Mouse (Mus musculus): ENCODE measurements at regions not wholly inside any gene's neighbourhood (a gene's known extent, or its start where the extent isn't known, plus 50 kb on each side); places are given as distances from the start of the nearest gene placed in this dataset.

GRCm38 (mm10) chr3:41504867-41505266 lies 50.7 kb upstream of the Jade1 start:
- DNase-seq (ENCODE audit: extremely low read depth, insufficient read length, low spot score) = no peak

- no peak for DNase-seq (ENCODE audit: extremely low read depth, insufficient read length, low spot score)
Observed at GRCm38 (mm10) chr3:41502161-41502560, 53.4 kb upstream of the Jade1 start.

GRCm38 (mm10) chr3:41501639-41502038 lies 53.9 kb upstream of the Jade1 start:
- peak; percentile 27 for DNase-seq (ENCODE audit: extremely low read depth, insufficient read length, low spot score)

GRCm38 (mm10) chr3:41501124-41501523 lies 54.4 kb upstream of the Jade1 start:
- no peak for DNase-seq (ENCODE audit: extremely low read depth, insufficient read length, low spot score)

- DNase-seq (ENCODE audit: extremely low read depth, insufficient read length, low spot score) = no peak
Observed at GRCm38 (mm10) chr3:41499680-41500079, 55.9 kb upstream of the Jade1 start.

GRCm38 (mm10) chr3:41498791-41499190 lies 56.7 kb upstream of the Jade1 start:
- DNase-seq (ENCODE audit: extremely low read depth, insufficient read length, low spot score) = no peak

GRCm38 (mm10) chr3:41497771-41498170 lies 57.8 kb upstream of the Jade1 start:
- DNase-seq (ENCODE audit: extremely low read depth, insufficient read length, low spot score) = no peak

- no peak for DNase-seq (ENCODE audit: extremely low read depth, insufficient read length, low spot score)
Observed at GRCm38 (mm10) chr3:41496931-41497710, 58.4 kb upstream of the Jade1 start.

- DNase-seq (ENCODE audit: extremely low read depth, insufficient read length, low spot score) = no peak
Observed at GRCm38 (mm10) chr3:41495893-41496292, 59.6 kb upstream of the Jade1 start.

- no peak for DNase-seq (ENCODE audit: extremely low read depth, insufficient read length, low spot score)
Observed at GRCm38 (mm10) chr3:41495097-41495496, 60.4 kb upstream of the Jade1 start.

GRCm38 (mm10) chr3:41493472-41493871 lies 62.1 kb upstream of the Jade1 start:
- no peak for DNase-seq (ENCODE audit: extremely low read depth, insufficient read length, low spot score)

- DNase-seq (ENCODE audit: extremely low read depth, insufficient read length, low spot score) = no peak
Observed at GRCm38 (mm10) chr3:41492727-41493392, 62.7 kb upstream of the Jade1 start.

GRCm38 (mm10) chr3:41492031-41492726 lies 63.4 kb upstream of the Jade1 start:
- DNase-seq (ENCODE audit: extremely low read depth, insufficient read length, low spot score) = no peak

- DNase-seq (ENCODE audit: extremely low read depth, insufficient read length, low spot score) = no peak
Observed at GRCm38 (mm10) chr3:41491185-41491584, 64.3 kb upstream of the Jade1 start.

- DNase-seq (ENCODE audit: extremely low read depth, insufficient read length, low spot score) = no peak
Observed at GRCm38 (mm10) chr3:41489998-41490397, 65.5 kb upstream of the Jade1 start.

GRCm38 (mm10) chr3:41489571-41489970 lies 66.0 kb upstream of the Jade1 start:
- DNase-seq (ENCODE audit: extremely low read depth, insufficient read length, low spot score) = no peak

- DNase-seq (ENCODE audit: extremely low read depth, insufficient read length, low spot score) = no peak
Observed at GRCm38 (mm10) chr3:41488229-41488774, 67.2 kb upstream of the Jade1 start.

- DNase-seq (ENCODE audit: extremely low read depth, insufficient read length, low spot score) = no peak
Observed at GRCm38 (mm10) chr3:41484920-41485319, 70.6 kb upstream of the Jade1 start.

GRCm38 (mm10) chr3:41483582-41483981 lies 71.9 kb upstream of the Jade1 start:
- DNase-seq (ENCODE audit: extremely low read depth, insufficient read length, low spot score) = no peak

GRCm38 (mm10) chr3:41482881-41483494 lies 72.5 kb upstream of the Jade1 start:
- DNase-seq (ENCODE audit: extremely low read depth, insufficient read length, low spot score) = no peak

- no peak for DNase-seq (ENCODE audit: extremely low read depth, insufficient read length, low spot score)
Observed at GRCm38 (mm10) chr3:41480186-41480585, 75.3 kb upstream of the Jade1 start.

Data from 3134 (cell line).